Mouse (Mus musculus): ENCODE measurements around the gene Lrrc57. TPM values are rescaled to one million over a fixed set of nuclear protein-coding genes. Genes with fewer than 3 reads are reported as not detected.

The Lrrc57 gene
- total RNA-seq (2021), result 10 to 100 TPM; 26.0 to 31.6 TPM
- long read RNA-seq, experiment 1, transcript Lrrc57-204 (6 exons, 1,961 nt), result major isoform, 16 of 62 reads
- long read RNA-seq, experiment 1, transcript Lrrc57-202 (6 exons, 1,962 nt), result minor isoform, 13 of 62 reads
- long read RNA-seq, experiment 1, partial matches to known transcripts, result 2 of 62 reads
- long read RNA-seq, experiment 1, other reads (novel, unspliced or antisense), result 28 of 62 reads
- long read RNA-seq, experiment 2, transcript Lrrc57-202 (6 exons, 1,962 nt), result major isoform, 23 of 84 reads
- long read RNA-seq, experiment 2, transcript Lrrc57-204 (6 exons, 1,961 nt), result minor isoform, 15 of 84 reads
- long read RNA-seq, experiment 2, transcript Lrrc57-201 (6 exons, 1,848 nt), result minor isoform, 11 of 84 reads
- long read RNA-seq, experiment 2, partial matches to known transcripts, result 6 of 84 reads
- long read RNA-seq, experiment 2, other reads (novel, unspliced or antisense), result 29 of 84 reads

DNA sequence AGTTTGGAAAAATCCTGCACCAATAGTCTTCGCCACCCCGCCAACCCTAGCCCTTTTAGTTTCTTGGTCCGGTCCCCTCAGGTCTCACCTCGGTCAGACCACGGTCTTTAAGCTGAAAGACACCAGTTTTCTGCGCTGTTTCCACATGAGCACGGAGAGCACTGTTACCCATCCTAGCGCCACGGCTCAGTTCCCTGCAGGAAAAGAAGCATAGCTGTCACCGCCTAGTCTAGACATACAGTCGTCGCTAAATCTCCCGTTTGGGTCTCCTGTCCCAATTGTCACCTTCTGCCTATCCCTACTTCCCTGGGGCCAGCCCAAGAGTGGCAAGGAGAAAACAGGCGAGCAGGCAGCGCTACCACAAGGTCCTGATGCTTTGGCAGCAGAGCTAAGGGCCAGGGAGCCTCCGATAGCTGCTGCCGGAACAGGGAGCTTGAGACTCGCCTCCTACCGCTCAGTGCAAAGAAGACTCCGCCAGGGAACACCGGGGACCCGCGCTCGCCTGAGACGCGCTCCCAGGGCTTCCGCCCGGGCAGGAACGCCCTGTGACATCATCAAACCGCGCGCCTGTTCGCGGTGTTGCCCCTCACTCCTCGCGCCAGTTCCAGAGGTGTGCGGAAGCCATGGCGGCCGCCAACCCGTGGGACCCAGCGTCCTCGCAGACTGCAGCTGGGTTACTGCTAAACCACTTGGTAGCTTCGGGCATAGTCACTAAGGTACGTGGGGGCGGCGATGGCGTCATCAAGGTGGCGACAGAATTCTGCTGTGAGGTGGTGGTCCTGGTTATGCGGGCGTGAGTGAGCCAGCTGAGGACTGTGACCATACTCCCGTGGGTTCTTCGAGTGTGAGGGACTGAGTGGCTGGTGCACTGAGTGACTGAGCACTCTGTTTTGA is at the start of gene Lrrc57, which contains the start of gene Haus2:
TSS of gene Lrrc57 (minus strand) at position 691 of the 894 bp plus-strand sequence.
TSS of gene Haus2 (plus strand) at position 554 of the 894 bp plus-strand sequence.
- peak; percentile 92 to 93 for DNase-seq (ENCODE audit: low spot score in 2 of 2)

DNA sequence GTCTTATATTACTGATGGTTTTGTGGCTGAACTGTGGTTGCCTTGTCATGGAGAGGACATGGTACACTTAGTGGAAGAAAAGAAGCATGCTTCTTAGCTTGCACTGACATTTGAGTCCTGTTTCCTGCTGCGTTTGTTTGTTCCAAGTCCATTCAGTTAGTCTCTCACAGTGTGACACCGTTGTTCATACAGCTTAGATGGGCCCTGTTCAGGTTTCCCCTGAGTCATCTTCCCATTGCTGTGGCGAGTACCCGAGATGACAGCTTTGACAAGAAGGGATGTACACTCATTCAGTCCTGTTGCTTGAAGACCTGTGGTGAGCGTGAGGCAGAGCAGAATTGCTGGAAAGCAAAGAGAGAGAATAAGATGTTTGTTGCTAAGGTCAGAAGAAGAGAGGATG is 49.2 kb upstream of the Lrrc57 start:
- DNase-seq (ENCODE audit: low spot score in 2 of 2), result no peak

DNA sequence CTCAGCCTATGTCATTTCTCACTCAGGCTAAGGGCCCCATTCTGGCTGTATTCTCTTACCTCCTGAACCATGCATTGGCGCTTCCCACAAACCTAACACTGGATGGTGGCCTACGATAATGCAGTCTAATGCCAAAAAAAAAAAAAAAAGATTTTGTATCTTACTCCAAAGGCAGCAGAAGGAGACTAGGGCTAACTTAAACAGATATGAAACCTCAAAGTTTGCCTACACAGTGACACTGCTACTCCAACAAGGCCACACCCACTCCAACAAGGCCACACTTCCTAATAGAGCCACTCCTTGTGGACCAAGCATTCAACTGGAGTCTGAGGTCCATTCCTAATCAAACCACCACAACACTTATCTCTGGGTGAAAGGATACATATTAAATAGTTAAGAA is 47.4 kb upstream of the Lrrc57 start:
- no peak for DNase-seq (ENCODE audit: low spot score in 2 of 2)

DNA sequence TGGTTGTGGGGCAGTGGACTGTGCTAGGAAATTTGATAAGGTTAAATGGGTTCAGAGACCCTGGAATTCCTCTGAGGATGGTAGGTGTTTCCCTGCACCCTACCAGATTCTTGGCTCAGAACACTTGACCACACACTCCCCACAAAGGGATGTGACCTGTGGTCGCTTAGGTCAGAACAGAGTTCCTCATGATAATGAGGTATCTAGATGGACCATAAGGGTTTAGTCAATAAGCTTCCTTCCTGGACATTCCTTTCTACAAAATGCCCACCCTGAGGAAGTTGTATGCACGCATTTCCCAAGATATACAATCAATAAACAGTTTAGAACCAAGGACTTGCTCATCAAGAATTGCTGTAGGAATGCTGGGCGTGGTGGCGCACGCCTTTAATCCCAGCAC is 46.6 kb upstream of the Lrrc57 start:
- DNase-seq (ENCODE audit: low spot score in 2 of 2), result no peak

DNA sequence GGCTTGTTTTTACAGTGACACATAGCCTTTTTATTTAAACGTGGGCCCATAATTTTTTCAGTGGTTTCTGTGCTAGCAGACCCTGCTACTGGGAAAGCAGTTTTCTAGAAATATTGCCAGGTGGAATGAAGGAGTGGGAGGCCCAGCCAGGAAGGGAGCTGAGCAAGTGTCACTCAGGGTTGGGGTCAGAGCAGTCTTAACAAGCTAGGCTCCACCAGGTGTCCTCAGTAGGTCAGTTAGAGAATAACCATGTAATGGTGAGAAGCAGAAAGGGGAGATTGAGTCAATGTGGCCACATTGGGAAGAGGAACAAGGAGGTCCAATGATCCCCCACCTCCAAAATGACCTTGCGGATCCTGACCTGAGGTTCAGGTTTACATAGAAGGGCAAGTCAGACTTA is 45.4 kb upstream of the Lrrc57 start:
- no peak for DNase-seq (ENCODE audit: low spot score in 2 of 2)

DNA sequence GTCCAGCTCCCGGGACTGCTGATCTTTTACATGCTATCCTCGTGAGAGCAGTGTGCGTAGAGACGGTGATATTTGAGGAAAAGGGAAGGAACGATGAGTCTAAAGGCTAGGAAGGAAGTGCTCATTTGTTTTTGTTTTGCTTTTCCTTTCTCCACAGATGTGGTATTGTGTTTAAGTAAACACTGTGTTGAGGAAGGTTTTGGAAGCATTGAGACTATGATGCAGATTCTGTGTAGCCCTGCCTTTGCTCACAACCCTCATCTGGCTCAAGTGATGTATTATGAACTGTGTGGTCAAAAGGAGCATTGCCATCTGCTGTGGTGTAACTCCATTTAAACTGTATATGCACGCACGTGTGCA is 43.6 kb upstream of the Lrrc57 start:
- DNase-seq (ENCODE audit: low spot score in 2 of 2), result no peak

DNA sequence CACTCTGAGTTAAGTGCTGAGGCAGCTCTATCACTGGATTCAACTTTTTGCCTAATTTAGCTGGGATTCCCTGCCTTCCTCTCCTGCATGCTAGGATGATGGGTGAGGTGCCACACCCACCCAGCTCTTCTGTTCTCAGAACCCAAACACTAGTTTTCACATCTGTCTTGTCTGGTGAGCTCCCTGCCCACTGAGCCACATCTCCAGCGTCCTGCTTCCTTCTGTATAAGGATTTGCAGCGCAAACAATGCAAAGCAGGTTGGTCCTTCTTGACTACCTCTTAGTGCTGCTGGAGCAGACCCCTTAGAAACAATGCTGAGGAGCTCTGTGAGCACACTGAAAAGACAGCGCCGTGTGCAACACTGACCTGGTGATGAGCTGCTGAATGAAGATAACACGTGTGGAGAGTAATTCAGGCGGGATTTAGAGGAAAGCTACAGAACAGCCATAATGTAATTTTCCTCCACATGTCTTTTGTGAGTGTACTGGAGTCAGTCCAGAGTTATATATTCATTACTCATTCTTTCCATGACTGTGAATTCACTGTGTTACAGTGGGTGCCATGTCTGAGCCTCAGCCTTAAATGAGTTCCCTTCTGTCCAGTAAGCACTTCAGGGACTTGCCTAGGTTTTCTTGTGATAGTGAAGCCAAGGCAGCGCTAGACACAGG is 43.1 kb upstream of the Lrrc57 start:
- no peak for DNase-seq (ENCODE audit: low spot score in 2 of 2)

DNA sequence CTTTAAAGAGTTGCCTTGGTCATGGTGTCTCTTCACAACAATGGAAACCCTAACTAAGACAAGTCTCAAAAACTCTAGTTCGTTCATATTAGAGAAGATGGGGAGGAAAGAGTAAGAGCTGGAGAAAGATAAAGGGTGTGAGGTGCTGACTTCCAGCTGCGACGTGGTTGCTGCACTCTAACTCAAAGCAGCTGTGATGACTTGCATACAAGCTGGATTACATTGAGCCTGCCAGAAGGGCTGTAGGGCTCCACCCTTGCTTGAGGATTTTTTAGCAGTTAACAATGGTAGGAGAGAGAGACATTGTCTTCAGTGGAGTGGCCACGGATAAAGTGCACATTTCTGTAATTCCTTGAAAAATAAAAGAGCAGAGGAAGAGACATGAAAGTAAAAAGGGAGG is 37.5 kb upstream of the Lrrc57 start:
- DNase-seq (ENCODE audit: low spot score in 2 of 2), result no peak

DNA sequence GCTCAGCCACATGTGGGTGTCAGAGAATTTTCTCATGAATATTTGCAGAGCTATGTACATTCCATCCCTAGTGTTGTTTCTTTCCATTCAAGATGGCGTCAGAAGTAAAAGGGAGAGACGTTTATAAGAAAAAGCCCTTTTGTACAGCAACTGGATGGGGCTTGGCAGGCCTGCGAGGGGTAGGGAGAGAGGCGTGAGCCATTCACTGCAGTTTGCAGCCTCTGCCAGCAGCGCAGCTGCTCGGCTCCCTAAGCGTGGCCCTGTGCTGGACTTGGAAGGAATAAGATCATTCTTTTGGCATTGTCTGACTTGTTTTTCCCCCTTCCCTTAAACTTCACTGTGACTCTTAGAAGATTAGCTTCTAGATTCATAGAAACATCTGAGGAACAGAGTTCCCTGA is 34.5 kb upstream of the Lrrc57 start:
- peak in 1 of 2 experiments; percentile 36 for DNase-seq (ENCODE audit: low spot score in 2 of 2)

DNA sequence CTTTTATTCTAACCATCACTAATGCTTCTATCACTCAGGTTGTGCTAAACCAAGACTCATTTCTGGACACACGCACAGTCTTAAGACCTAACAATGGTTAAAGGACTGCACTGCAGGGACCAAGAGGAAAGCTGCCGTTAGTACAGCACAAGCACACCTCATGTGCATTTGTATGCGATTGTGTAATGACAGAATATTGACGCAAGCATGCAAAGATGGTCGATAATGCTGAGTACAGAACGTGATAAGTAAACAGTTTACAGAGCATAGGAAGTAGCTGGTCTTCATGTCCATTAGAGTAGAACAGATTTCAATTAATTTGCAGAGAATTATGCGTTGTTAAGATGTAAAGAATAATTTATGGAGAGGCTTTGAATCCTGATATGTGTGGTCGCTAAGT is 31.5 kb upstream of the Lrrc57 start:
- DNase-seq (ENCODE audit: low spot score in 2 of 2), result no peak

DNA sequence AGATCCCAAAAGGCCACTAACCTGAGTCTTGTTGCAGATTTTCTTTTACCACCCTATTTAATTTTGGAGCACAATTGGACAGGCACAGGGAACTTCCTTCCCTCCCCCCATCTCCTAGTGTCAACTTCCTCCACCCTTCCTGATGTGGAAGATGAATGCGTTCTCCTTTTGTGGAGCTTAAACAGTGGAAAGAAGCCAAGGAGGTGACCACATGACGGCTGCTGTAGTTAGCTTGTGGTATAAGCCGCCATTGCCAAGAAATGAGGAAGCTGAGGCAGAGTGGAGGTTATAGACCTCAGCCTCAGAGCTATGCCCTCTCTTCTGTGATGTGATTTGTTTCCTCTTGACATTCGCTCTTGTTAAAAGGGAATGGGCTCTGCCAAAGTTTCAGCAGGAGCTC is 22.6 kb upstream of the Lrrc57 start:
- DNase-seq (ENCODE audit: low spot score in 2 of 2), result no peak

DNA sequence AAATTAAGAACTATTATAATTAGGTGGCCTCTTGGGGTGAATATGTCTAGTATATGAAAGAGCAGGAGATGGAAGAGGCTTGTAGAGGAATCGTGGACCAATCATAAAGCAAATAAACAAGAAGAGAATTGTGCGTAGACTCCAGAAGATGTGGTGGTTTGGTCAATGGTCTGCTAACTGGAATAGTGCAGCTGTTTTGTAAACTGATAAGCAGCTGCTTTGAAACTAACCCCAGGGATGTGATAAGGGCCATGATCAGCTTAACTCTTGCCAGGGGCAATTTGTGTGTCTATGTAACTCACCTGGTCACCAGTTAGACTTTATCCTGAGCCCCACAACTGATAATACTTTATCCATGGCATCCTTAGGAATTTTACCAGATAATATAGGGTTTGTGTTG is 22.2 kb upstream of the Lrrc57 start:
- no peak for DNase-seq (ENCODE audit: low spot score in 2 of 2)

DNA sequence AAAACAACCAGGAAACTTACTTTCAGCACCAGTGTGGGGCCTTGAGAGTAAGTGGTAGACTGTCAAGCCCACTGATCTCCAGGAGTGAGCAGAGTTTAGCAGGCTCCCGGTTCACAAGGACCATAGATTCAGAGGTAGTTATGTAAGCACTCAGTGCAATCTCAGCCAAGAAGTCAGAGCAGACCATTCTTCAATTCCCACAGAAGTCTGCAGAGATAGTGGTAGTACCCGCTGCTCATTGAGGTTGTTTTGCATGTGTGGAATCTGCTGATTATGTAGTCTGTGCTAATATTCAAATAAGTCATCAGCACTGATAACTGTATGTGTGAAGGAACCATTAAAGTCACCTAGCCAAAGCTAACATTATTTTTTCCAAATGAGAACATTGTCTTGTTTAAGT is 21.3 kb upstream of the Lrrc57 start:
- DNase-seq (ENCODE audit: low spot score in 2 of 2), result no peak

DNA sequence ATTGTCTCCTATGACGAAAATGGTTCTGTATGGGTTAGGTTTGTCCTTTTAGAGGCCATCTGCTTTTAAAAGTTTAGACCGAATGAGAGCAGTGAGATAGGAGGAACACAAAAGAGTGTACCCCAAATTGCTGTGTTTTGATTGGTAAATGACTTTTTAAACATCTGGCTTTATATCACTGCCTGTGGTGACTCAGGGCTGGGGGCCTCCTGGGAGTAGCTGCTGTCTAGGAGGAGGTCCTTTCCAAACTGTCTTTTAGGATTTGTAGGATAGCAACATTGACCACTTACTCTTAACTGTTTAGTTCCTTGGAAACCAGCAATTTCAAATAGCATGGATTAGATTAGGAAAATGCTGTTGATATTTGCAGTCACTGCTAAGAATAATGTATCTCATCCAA is 20.9 kb upstream of the Lrrc57 start:
- no peak for DNase-seq (ENCODE audit: low spot score in 2 of 2)

DNA sequence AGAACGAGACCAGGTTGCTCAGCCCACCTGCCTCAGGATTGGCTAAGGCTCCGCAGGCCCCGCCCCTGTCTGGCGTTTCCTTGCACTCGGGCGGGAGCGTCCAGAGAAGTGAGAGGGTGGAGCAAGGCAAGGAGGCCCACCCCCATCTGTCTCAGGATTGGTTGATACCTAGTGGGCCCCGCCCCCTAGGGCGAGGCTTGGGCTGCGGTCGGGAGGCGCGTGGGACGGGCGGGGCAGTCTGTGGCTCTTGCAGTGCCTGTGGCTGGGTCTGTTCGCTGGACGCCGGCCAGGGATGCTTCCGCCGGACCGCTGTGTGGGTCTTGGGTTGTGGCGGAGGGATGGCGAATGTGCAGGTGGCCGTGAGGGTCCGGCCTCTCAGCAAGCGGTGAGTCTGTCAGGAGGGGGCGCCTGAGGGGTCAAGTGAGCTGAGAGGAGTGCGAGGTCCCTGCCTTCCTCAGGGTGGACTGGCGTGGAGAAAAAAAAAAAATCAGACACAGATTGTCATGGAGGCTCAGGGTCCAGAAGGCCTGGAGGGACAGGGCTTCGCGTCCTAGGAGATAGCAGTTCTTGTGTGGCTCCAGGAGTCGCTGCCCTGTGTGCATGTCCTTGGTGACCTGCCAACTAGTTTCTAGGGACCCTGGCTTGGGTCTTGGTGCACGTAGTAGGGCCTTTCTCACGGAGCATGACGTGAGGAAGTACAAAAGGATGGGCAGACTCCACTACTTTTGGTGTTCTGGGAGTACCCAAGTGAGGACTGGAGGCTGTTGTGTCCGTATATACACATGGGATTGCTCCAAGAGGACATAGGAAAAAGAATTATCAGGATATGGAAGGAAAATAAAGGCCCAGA is 19.8 kb upstream of the Lrrc57 start, which contains the start of gene Stard9:
TSS of gene Stard9 (plus strand) at position 236 of the 850 bp plus-strand sequence.
- DNase-seq (ENCODE audit: low spot score in 2 of 2), result peak; percentile 95 to 98

DNA sequence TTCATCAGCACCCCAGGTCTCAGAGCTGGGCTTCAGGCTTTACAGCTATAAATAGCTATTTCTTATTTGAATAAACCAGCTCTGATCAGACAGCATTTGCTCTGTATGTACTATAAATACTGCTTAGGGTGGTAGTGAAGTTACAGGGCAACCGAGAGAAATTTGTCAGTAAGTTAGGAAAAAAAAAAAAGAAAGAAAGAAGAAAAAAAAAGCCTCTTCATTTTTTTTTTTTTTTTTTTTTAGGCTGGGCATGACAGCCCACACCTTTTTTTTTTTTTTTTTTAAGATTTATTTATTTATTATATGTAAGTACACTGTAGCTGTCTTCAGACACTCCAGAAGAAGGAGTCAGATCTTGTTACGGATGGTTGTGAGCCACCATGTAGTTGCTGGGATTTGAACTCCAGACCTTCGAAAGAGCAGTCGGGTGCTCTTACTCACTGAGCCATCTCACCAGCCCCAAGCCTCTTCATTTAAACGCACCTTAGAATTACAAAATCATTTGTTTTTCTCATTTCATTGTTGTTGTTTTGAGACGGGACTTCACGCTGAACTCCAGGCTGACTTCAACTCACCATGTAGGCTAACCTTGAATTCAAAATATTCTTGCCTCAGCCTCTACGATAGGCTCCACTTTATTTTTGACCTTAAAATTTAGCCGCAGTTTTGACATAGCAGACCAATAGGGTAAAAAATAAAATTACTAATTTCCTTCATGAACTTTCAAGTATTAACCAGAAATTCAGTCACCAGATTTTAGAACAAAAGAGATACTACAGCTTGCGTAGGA is 19.0 kb upstream of the Lrrc57 start:
- no peak for DNase-seq (ENCODE audit: low spot score in 2 of 2)

DNA sequence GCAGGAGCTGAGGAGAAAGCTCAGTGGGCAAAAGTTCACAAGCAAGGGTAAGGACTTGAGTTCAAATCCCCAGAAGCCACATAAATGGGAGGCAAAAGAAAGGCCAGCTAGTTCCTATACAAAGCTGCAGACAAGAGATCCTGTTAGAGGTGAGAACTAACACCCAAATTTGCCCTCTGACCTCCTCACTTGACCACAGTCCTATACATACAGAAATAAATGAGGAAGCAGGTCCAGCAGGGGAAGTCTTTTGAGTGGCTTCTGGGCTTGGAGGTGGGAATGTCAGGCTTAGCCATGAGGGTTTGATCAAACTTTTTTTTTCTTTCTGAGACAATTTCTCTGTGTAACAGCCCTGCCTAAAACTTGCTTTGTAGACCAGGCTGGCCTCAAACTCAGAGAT is 13.6 kb upstream of the Lrrc57 start:
- no peak for DNase-seq (ENCODE audit: low spot score in 2 of 2)

DNA sequence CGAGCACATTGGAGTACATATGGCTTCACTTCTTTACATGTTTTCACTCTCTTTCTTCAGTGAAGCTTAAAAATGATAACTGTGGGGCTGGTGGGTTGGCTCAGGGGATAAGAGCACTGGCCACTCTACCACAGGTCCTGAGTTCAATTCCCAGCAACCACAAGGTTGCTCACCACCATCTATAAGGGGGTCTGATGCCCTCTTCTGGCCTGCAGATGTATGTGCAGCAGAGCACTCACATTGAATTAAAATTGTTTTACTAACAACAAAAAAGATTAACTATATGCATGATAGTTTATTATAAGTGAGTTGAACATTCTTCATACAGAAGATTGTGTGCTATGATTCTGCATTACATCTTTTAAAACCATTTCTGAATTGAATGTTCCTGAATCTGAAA is 10.2 kb upstream of the Lrrc57 start:
- DNase-seq (ENCODE audit: low spot score in 2 of 2), result no peak

DNA sequence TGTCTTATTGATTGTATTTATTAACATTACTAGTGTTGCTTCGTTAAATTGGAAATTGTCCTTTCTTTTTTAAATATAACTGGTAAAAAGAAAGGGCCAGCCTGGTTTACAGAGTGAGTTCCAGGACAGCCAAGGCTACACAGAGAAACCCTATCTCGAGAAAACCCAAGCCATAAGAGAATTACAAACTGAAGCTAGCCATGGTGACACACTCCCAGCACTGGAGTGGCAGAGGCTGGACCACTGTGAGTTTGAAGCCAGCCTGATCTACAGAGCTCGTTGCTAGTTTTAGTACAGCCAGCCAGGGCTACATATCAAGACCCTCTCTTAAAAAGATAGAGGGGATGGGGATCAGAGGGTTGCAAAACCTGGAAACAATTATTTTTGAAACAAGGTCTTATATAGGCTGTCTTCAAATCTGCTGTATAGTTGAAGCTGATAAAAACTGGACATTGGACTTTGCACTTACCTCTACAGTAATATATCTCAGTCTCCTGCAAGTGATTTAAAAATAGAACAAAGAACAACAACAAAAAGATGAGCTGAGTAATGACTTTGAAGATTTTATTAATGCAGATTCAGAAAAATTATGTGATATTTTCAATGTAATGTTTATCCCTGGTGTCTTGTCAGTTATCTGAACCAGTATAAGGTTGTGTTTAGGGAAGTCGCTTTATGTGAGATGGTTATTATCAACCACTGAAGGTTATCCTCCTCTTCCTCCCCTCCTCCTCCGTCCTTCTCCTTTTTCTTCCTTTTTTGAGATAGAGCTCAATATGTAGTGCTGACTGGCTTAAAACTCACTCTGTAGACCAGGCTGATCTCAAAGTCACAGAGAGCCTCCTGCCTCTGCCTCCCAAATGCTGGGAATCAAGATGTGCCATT is 7.2 kb upstream of the Lrrc57 start:
- DNase-seq (ENCODE audit: low spot score in 2 of 2), result no peak
